Mouse (Mus musculus) embryonic fibroblast, embryonic 13.5 days (primary cell): Measurements from ENCODE around the gene Atf6.

Source experiments
- CTCF ChIP-seq: IDR thresholded peaks from 2 replicates; pipeline ENCODE4 v1.5.1; 2011; ENCODE audit warnings: mild to moderate bottlenecking, control low read depth, low read length, moderate library complexity, borderline replicate concordance; ENCODE audit not compliant: insufficient read depth
- POLR2A ChIP-seq: IDR thresholded peaks from 2 replicates; pipeline ENCODE4 v1.6.1; 2011; ENCODE audit warnings: low read depth, mild to moderate bottlenecking, control low read depth, low read length, moderate library complexity

GRCm38 (mm10) chr1:170741497-170742246 lies 125.9 kb downstream of the Atf6 start:
- TF ChIP-seq POLR2A: no peak
- TF ChIP-seq CTCF: no peak
